ENCODE assay signal across 8 mouse cellular contexts in genomic region chr11:72301334-72301733, GRCm38 (mm10). TPM values are rescaled to one million over a fixed set of nuclear protein-coding genes. Genes with fewer than 3 reads are reported as not detected.
DNase-seq lines count a peak whose midpoint lies in the region; ATAC-seq lines count a peak whose summit lies in the region.

Xaf1 (plus strand) TSS chr11:72301629.

- no peaks in the 10 kb centered on the region for H3K9me3 ChIP-seq in hindbrain, embryonic 16.5 days (ENCODE audit: control insufficient read depth, low read length)
- H3K9me3 ChIP-seq in liver, embryonic 15.5 days (replicated peaks), result no peaks in the 10 kb centered on the region

- no peak within 1 kb of the TSS for H3K27ac ChIP-seq in hindbrain, embryonic 16.5 days (ENCODE audit: low read depth, low read length)
- no peak within 1 kb of the TSS for H3K27ac ChIP-seq in liver, embryonic 15.5 days (replicated peaks)

- no peak within 1 kb of the TSS for H3K4me3 ChIP-seq in hindbrain, embryonic 16.5 days (ENCODE audit: low read length)
- H3K4me3 ChIP-seq in liver, embryonic 15.5 days (replicated peaks), result peak within 1 kb of the TSS; percentile 42

- peak; percentile 83 for ATAC-seq in frontal cortex, adult (ENCODE audit: low TSS enrichment)
- ATAC-seq in hindbrain, embryonic 16.5 days, result no peak
- peak; percentile 49; the same call in 1 of the 2 replicates for ATAC-seq in liver, embryonic 15.5 days (ENCODE audit: insufficient read depth)

- no peaks in the 10 kb centered on the region for H3K36me3 ChIP-seq in hindbrain, embryonic 16.5 days (ENCODE audit: control insufficient read depth, insufficient read depth, low read length)
- no peaks in the 10 kb centered on the region for H3K36me3 ChIP-seq in liver, embryonic 15.5 days (replicated peaks)

- DNase-seq in frontal cortex, postnatal 14 days (ENCODE audit: low spot score in 2 of 2), result no peak
- DNase-seq in adipocyte (ENCODE audit: low spot score), result peak; percentile 83
- peak; percentile 42 to 45 for DNase-seq in gastrocnemius, adult 8-10 months (ENCODE audit: low spot score in 2 of 2)
- peak; percentile 41 for DNase-seq in ovary, postnatal 10 days (ENCODE audit: low spot score)
- DNase-seq in urinary bladder, postnatal 25 days (ENCODE audit: low spot score), result peak; percentile 38

- H3K27me3 ChIP-seq in hindbrain, embryonic 16.5 days (replicated peaks; ENCODE audit: control insufficient read depth, insufficient read depth, low read length), result no peaks in the 10 kb centered on the region
- H3K27me3 ChIP-seq in liver, embryonic 15.5 days, result no peaks in the 10 kb centered on the region

- no peaks in the 10 kb centered on the region for H3K4me1 ChIP-seq in hindbrain, embryonic 16.5 days (ENCODE audit: control insufficient read depth, insufficient read depth, low read depth, low read length)
- peaks cover 10% of the 10 kb centered on the region; the same call in 1 of the 2 replicates for H3K4me1 ChIP-seq in liver, embryonic 15.5 days (replicated peaks)

- no peak within 1 kb of the TSS for H3K9ac ChIP-seq in hindbrain, embryonic 16.5 days (ENCODE audit: low read depth, low read length)
- H3K9ac ChIP-seq in liver, embryonic 15.5 days, result no peak within 1 kb of the TSS

- WGBS in hindbrain, embryonic 16.5 days, result 28% methylated on average over 6 of the region's 6 CpGs
- WGBS in liver, embryonic 15.5 days (ENCODE audit: insufficient replicate concordance), result 2% methylated on average over 6 of the region's 6 CpGs

- peak within 1 kb of the TSS; percentile 28 for H3K4me2 ChIP-seq in hindbrain, embryonic 16.5 days (ENCODE audit: low read length)
- H3K4me2 ChIP-seq in liver, embryonic 15.5 days, result peak within 1 kb of the TSS; percentile 47

RNA-seq across cellular contexts. Expression of gene Xaf1, which starts in this region (rescaled TPM):
- total RNA-seq in gastrocnemius, adult 8-10 months (2022), result 1 to 10 TPM; 1.4 to 3.4 (median 2.5) TPM
- 1.1 and 2.4 TPM in 2 replicates for polyA plus RNA-seq in hindbrain, embryonic 16.5 days (2015; fragmentation: Nextera tagmentation; extraction: Ambion mirVana)
- 4.0 and 4.1 TPM in 2 replicates for polyA plus RNA-seq in liver, embryonic 15.5 days (2015; fragmentation: Nextera tagmentation; extraction: Ambion mirVana)

Comparison
In these comparisons a context has a peak if more than half of its experiments do, and no peak if none do; other contexts are left out.
1. DNase-seq: peak in adipocyte (single experiment), gastrocnemius, adult 8-10 months (2 of 2), ovary, postnatal 10 days (single experiment) and urinary bladder, postnatal 25 days (single experiment); none in frontal cortex, postnatal 14 days (0 of 2).